Mouse (Mus musculus): ENCODE data around the gene Acox1. TPM values are rescaled to one million over a fixed set of nuclear protein-coding genes. Genes with fewer than 3 reads are reported as not detected.

Gene Acox1
- polyA plus RNA-seq (2015; fragmentation: Nextera tagmentation; extraction: Ambion mirVana), result 58.1 and 61.7 TPM in 2 replicates

- ATAC-seq (ENCODE audit: low FRiP score), result peak; percentile 98
- WGBS, result under 1% methylated on average over 61 of the region's 62 CpGs
- peak within 1 kb of the TSS; percentile 99 for H3K27ac ChIP-seq (replicated peaks)
These were observed at the start of gene Acox1, which contains the start of gene Ten1 for GRCm38 (mm10) chr11:116198639-116199531. Gene Acox1, minus strand, starts transcription at chr11:116199045. Gene Ten1, plus strand, starts transcription at chr11:116198855.

GRCm38 (mm10) chr11:116247502-116248222 is 48.8 kb upstream of the Acox1 start:
- no peaks in the 10 kb centered on the region for H3K27me3 ChIP-seq (replicated peaks)
- no peak overlapping the region for H3K4me3 ChIP-seq (replicated peaks)
- no peak overlapping the region for H3K27ac ChIP-seq (replicated peaks)
- H3K36me3 ChIP-seq, result peaks cover 99% of the 10 kb centered on the region
- ATAC-seq (ENCODE audit: low FRiP score), result no peak
- no peaks in the 10 kb centered on the region for H3K9me3 ChIP-seq (replicated peaks)
- 86% methylated on average over 14 of the region's 14 CpGs for WGBS
- H3K9ac ChIP-seq (replicated peaks), result no peak overlapping the region
- no peaks in the 10 kb centered on the region for H3K4me1 ChIP-seq
- H3K4me2 ChIP-seq, result no peak overlapping the region

More at GRCm38 (mm10) chr11:116198639-116199531, at the start of gene Acox1, which contains the start of gene Ten1:
- Histone ChIP-seq H3K9ac (replicated peaks) (peak within 1 kb of the TSS; percentile 93), H3K36me3 (0 out of 2 replicates have a peak, but pooled peaks cover 4% of the 10 kb centered on the region), H3K9me3 (replicated peaks) (no peaks in the 10 kb centered on the region), H3K4me2 (peak within 1 kb of the TSS; percentile 61), H3K27me3 (replicated peaks) (no peaks in the 10 kb centered on the region), H3K4me3 (replicated peaks) (peak within 1 kb of the TSS; percentile 88), H3K4me1 (peaks cover 41% of the 10 kb centered on the region)

- H3K9me3 ChIP-seq (replicated peaks), result no peaks in the 10 kb centered on the region
- H3K4me3 ChIP-seq (replicated peaks), result no peak overlapping the region
- 80% methylated on average over 6 of the region's 6 CpGs for WGBS
- no peak overlapping the region for H3K4me2 ChIP-seq
- no peak overlapping the region for H3K9ac ChIP-seq (replicated peaks)
- no peaks in the 10 kb centered on the region for H3K4me1 ChIP-seq
- no peak for ATAC-seq (ENCODE audit: low FRiP score)
- H3K27me3 ChIP-seq (replicated peaks), result no peaks in the 10 kb centered on the region
- peaks cover 78% of the 10 kb centered on the region for H3K36me3 ChIP-seq
- H3K27ac ChIP-seq (replicated peaks), result no peak overlapping the region
These were observed 46.8 kb upstream of the Acox1 start for GRCm38 (mm10) chr11:116245616-116246015.

GRCm38 (mm10) chr11:116244580-116244979 is 45.7 kb upstream of the Acox1 start:
- Histone ChIP-seq H3K4me3 (replicated peaks) (no peak overlapping the region), H3K4me2 (no peak overlapping the region), H3K9ac (replicated peaks) (no peak overlapping the region), H3K36me3 (peaks cover 68% of the 10 kb centered on the region), H3K27me3 (replicated peaks) (no peaks in the 10 kb centered on the region), H3K9me3 (replicated peaks) (no peaks in the 10 kb centered on the region), H3K4me1 (no peaks in the 10 kb centered on the region; the same call in 1 of the 2 replicates), H3K27ac (replicated peaks) (no peak overlapping the region)
- 89% methylated on average over 8 of the region's 8 CpGs for WGBS
- ATAC-seq (ENCODE audit: low FRiP score), result no peak

GRCm38 (mm10) chr11:116241744-116242235 is 42.9 kb upstream of the Acox1 start:
- H3K27ac ChIP-seq (replicated peaks), result no peak overlapping the region
- H3K36me3 ChIP-seq, result peaks cover 40% of the 10 kb centered on the region
- no peak overlapping the region for H3K4me2 ChIP-seq
- H3K27me3 ChIP-seq (replicated peaks), result peaks cover 20% of the 10 kb centered on the region
- no peaks in the 10 kb centered on the region for H3K9me3 ChIP-seq (replicated peaks)
- no peak for ATAC-seq (ENCODE audit: low FRiP score)
- H3K4me1 ChIP-seq, result peaks cover 4% of the 10 kb centered on the region; the same call in 1 of the 2 replicates
- no peak overlapping the region for H3K9ac ChIP-seq (replicated peaks)
- WGBS, result 15% methylated on average over 12 of the region's 12 CpGs
- no peak overlapping the region for H3K4me3 ChIP-seq (replicated peaks)

- Histone ChIP-seq H3K9ac (replicated peaks) (no peak overlapping the region), H3K27me3 (replicated peaks) (peaks cover 21% of the 10 kb centered on the region), H3K4me1 (peaks cover 4% of the 10 kb centered on the region; the same call in 1 of the 2 replicates), H3K9me3 (replicated peaks) (no peaks in the 10 kb centered on the region), H3K4me3 (replicated peaks) (no peak overlapping the region), H3K36me3 (peaks cover 20% of the 10 kb centered on the region), H3K4me2 (no peak overlapping the region), H3K27ac (replicated peaks) (no peak overlapping the region)
- 13% methylated on average over 7 of the region's 7 CpGs for WGBS
- no peak for ATAC-seq (ENCODE audit: low FRiP score)
These were observed 41.0 kb upstream of the Acox1 start for GRCm38 (mm10) chr11:116239797-116240196.

- peaks cover 4% of the 10 kb centered on the region; the same call in 1 of the 2 replicates for H3K4me1 ChIP-seq
- peak within 1 kb of the TSS; percentile 29; the same call in 1 of the 2 replicates for H3K4me2 ChIP-seq
- peaks cover 24% of the 10 kb centered on the region for H3K27me3 ChIP-seq (replicated peaks)
- peaks cover 2% of the 10 kb centered on the region; the same call in 1 of the 2 replicates for H3K36me3 ChIP-seq
- no peak within 1 kb of the TSS for H3K27ac ChIP-seq (replicated peaks)
- 18% methylated on average over 30 of the region's 31 CpGs for WGBS
- no peak within 1 kb of the TSS for H3K9ac ChIP-seq (replicated peaks)
- no peaks in the 10 kb centered on the region for H3K9me3 ChIP-seq (replicated peaks)
- ATAC-seq (ENCODE audit: low FRiP score), result no peak
- no peak within 1 kb of the TSS for H3K4me3 ChIP-seq (replicated peaks)
These were observed 39.0 kb upstream of the Acox1 start, which contains the start of gene Evpl for GRCm38 (mm10) chr11:116237742-116238395. Gene Evpl, minus strand, starts transcription at chr11:116238077.

GRCm38 (mm10) chr11:116234901-116235300 is 36.1 kb upstream of the Acox1 start:
- peaks cover 24% of the 10 kb centered on the region for H3K27me3 ChIP-seq (replicated peaks)
- no peaks in the 10 kb centered on the region for H3K9me3 ChIP-seq (replicated peaks)
- WGBS, result 89% methylated on average over 8 of the region's 8 CpGs
- no peak overlapping the region for H3K9ac ChIP-seq (replicated peaks)
- no peak overlapping the region for H3K27ac ChIP-seq (replicated peaks)
- H3K4me1 ChIP-seq, result peaks cover 4% of the 10 kb centered on the region; the same call in 1 of the 2 replicates
- no peak overlapping the region for H3K4me2 ChIP-seq
- no peaks in the 10 kb centered on the region for H3K36me3 ChIP-seq
- no peak overlapping the region for H3K4me3 ChIP-seq (replicated peaks)
- no peak for ATAC-seq (ENCODE audit: low FRiP score)

- Histone ChIP-seq H3K9ac (replicated peaks) (no peak overlapping the region), H3K36me3 (no peaks in the 10 kb centered on the region), H3K9me3 (replicated peaks) (no peaks in the 10 kb centered on the region), H3K4me3 (replicated peaks) (no peak overlapping the region), H3K4me2 (peak overlapping the region; percentile 28), H3K27me3 (replicated peaks) (peaks cover 10% of the 10 kb centered on the region), H3K27ac (replicated peaks) (no peak overlapping the region), H3K4me1 (no peaks in the 10 kb centered on the region)
- no peak for ATAC-seq (ENCODE audit: low FRiP score)
- 27% methylated on average over 17 of the region's 17 CpGs for WGBS
These were observed 33.6 kb upstream of the Acox1 start for GRCm38 (mm10) chr11:116232427-116232826.

GRCm38 (mm10) chr11:116228699-116229098 is 29.9 kb upstream of the Acox1 start:
- no peak overlapping the region for H3K4me3 ChIP-seq (replicated peaks)
- ATAC-seq (ENCODE audit: low FRiP score), result no peak
- no peaks in the 10 kb centered on the region for H3K36me3 ChIP-seq
- WGBS, result 79% methylated on average over 4 of the region's 4 CpGs
- H3K9me3 ChIP-seq (replicated peaks), result no peaks in the 10 kb centered on the region
- H3K27ac ChIP-seq (replicated peaks), result no peak overlapping the region
- no peaks in the 10 kb centered on the region for H3K4me1 ChIP-seq
- no peak overlapping the region for H3K4me2 ChIP-seq
- peaks cover 10% of the 10 kb centered on the region for H3K27me3 ChIP-seq (replicated peaks)
- H3K9ac ChIP-seq (replicated peaks), result no peak overlapping the region

GRCm38 (mm10) chr11:116226414-116226813 is 27.6 kb upstream of the Acox1 start:
- peaks cover 30% of the 10 kb centered on the region for H3K27me3 ChIP-seq (replicated peaks)
- ATAC-seq (ENCODE audit: low FRiP score), result no peak
- 0% methylated on average over 2 of the region's 2 CpGs for WGBS

More at GRCm38 (mm10) chr11:116226414-116226813, 27.6 kb upstream of the Acox1 start:
- no peak overlapping the region for H3K9ac ChIP-seq (replicated peaks)
- peaks cover 15% of the 10 kb centered on the region for H3K4me1 ChIP-seq
- no peaks in the 10 kb centered on the region for H3K36me3 ChIP-seq
- H3K4me3 ChIP-seq (replicated peaks), result no peak overlapping the region
- H3K9me3 ChIP-seq (replicated peaks), result no peaks in the 10 kb centered on the region
- H3K27ac ChIP-seq (replicated peaks), result no peak overlapping the region
- no peak overlapping the region for H3K4me2 ChIP-seq
